In the genomic region with DNA sequence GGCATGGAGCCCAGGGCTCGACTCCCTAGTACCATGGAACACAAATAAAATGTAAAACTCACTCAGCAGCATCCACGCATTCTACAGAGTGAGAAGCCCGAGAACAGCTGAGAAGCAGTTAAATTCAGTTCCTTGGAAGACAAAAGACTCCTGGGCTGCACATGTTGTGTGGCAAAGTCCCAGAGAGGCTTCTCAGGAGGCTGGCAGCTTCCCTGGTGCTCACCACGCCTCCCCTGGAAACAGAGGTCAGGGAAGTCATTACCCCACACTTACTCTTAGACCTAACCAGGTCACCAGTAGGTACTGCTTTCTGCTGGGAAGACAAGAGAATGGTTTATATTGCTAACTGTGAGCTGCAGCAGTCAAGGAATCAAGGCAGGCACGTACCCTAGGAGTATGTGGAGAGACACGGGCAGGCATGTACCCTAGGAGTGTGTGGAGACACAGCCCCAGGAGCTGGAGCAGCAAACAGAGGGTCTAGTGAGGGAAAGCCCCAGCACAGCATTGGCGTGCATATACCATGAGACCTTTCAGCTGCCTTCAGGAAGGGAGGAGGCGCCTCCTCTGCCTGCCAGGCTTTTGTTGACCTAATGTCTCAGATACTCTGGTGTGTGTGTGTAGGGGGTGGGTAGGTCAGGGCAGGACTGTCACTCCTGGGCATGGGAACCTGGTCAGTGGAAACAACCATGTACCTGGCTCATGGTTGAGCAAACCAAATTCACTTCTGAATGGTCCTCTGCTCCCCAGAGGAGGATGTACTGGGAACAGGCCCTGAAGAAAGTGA, we compare ENCODE assay signal across 9 mouse cellular contexts. TPM values are rescaled to one million over a fixed set of nuclear protein-coding genes. Genes with fewer than 3 reads are reported as not detected.
DNase-seq lines count a peak whose midpoint lies in the region; ATAC-seq lines count a peak whose summit lies in the region.
"Had no signal": no experiment of that assay in that cellular context is flagged by ENCODE, and none has a peak within 500 bp of the region (broad histone marks: within the 10 kb centered on the region; RNA-seq: fewer than 3 reads in every experiment).

No protein-coding gene starts in this region.

- DNase-seq in heart, adult 11 months = no peak
- DNase-seq in brain, adult 2 months (ENCODE audit: low read depth, low spot score) = peak; percentile 45
- DNase-seq in midbrain, embryonic 14.5 days = no peak
- no peak for DNase-seq in adrenal gland, adult 2 months
- DNase-seq in thymus, postnatal 10 days (ENCODE audit: low spot score in 2 of 2) = no peak
- no peak for DNase-seq in cerebellum, postnatal 14 days
- DNase-seq: right cerebral cortex, adult 18-20 months had no signal

- no peaks in the 10 kb centered on the region for H3K27me3 ChIP-seq in heart, embryonic 15.5 days
- H3K27me3 ChIP-seq in kidney, embryonic 14.5 days (ENCODE audit: control insufficient read depth, insufficient read depth, low read length) = no peaks in the 10 kb centered on the region
- H3K27me3 ChIP-seq in midbrain, embryonic 14.5 days (ENCODE audit: control insufficient read depth, insufficient read depth, low read length) = no peaks in the 10 kb centered on the region

- no peak overlapping the region for H3K4me2 ChIP-seq in heart, embryonic 15.5 days
- H3K4me2 ChIP-seq in kidney, embryonic 14.5 days (replicated peaks; ENCODE audit: low read depth, low read length) = no peak overlapping the region
- H3K4me2 ChIP-seq in midbrain, embryonic 14.5 days (ENCODE audit: low read length) = no peak overlapping the region

- H3K9me3 ChIP-seq in heart, embryonic 15.5 days (replicated peaks) = no peaks in the 10 kb centered on the region
- H3K9me3 ChIP-seq in kidney, embryonic 14.5 days (ENCODE audit: control insufficient read depth, low read length) = no peaks in the 10 kb centered on the region
- H3K9me3 ChIP-seq in midbrain, embryonic 14.5 days (ENCODE audit: control insufficient read depth, low read length) = no peaks in the 10 kb centered on the region

- H3K36me3 ChIP-seq in heart, embryonic 15.5 days = no peaks in the 10 kb centered on the region
- H3K36me3 ChIP-seq in kidney, embryonic 14.5 days (ENCODE audit: control insufficient read depth, insufficient read depth, low read length) = no peaks in the 10 kb centered on the region; the same call in 1 of the 2 replicates
- peaks cover 19% of the 10 kb centered on the region for H3K36me3 ChIP-seq in midbrain, embryonic 14.5 days (ENCODE audit: control insufficient read depth, insufficient read depth, low read length)

- ATAC-seq in heart, embryonic 15.5 days (replicated peaks; ENCODE audit: insufficient number of reproducible peaks, insufficient read depth, low FRiP score, low read depth) = no peak
- no peak for ATAC-seq in kidney, embryonic 14.5 days (ENCODE audit: low FRiP score, low TSS enrichment)
- ATAC-seq in midbrain, embryonic 14.5 days (ENCODE audit: low FRiP score, low TSS enrichment) = no peak

- H3K4me3 ChIP-seq in heart, embryonic 15.5 days = no peak overlapping the region
- H3K4me3 ChIP-seq in kidney, embryonic 14.5 days (ENCODE audit: low read length) = no peak overlapping the region
- no peak overlapping the region for H3K4me3 ChIP-seq in midbrain, embryonic 14.5 days (replicated peaks; ENCODE audit: low read depth, low read length)

- 68% methylated on average over 8 of the region's 8 CpGs for WGBS in heart, embryonic 15.5 days
- 50% methylated on average over 8 of the region's 8 CpGs for WGBS in kidney, embryonic 14.5 days
- WGBS in midbrain, embryonic 14.5 days = 46% methylated on average over 8 of the region's 8 CpGs

- peak overlapping the region; percentile 38; the same call in 1 of the 2 replicates for H3K27ac ChIP-seq in heart, embryonic 15.5 days
- H3K27ac ChIP-seq in kidney, embryonic 14.5 days (ENCODE audit: low read depth, low read length) = no peak overlapping the region
- H3K27ac ChIP-seq in midbrain, embryonic 14.5 days (replicated peaks; ENCODE audit: low read depth, low read length) = peak overlapping the region; percentile 89

- no peak overlapping the region for H3K9ac ChIP-seq in heart, embryonic 15.5 days
- 0 out of 2 replicates have a peak overlapping the region, but pooled peaks have one; percentile 4 for H3K9ac ChIP-seq in kidney, embryonic 14.5 days (ENCODE audit: low read depth, low read length)
- H3K9ac ChIP-seq in midbrain, embryonic 14.5 days (replicated peaks; ENCODE audit: low read length) = no peak overlapping the region

- H3K4me1 ChIP-seq in heart, embryonic 15.5 days (replicated peaks) = peaks cover 75% of the 10 kb centered on the region
- peaks cover 34% of the 10 kb centered on the region for H3K4me1 ChIP-seq in kidney, embryonic 14.5 days (ENCODE audit: control insufficient read depth, insufficient read depth, low read length)
- H3K4me1 ChIP-seq in midbrain, embryonic 14.5 days (ENCODE audit: control insufficient read depth, insufficient read depth, low read length) = peaks cover 59% of the 10 kb centered on the region

RNA-seq across cellular contexts. Expression of a gene that starts 19.6 kb away (rescaled TPM):
- 12.9 and 18.8 TPM in 2 replicates for polyA plus RNA-seq in heart, embryonic 15.5 days (2015; fragmentation: Nextera tagmentation; extraction: Ambion mirVana)
- polyA plus RNA-seq in kidney, embryonic 14.5 days (2014; fragmentation: Nextera tagmentation; extraction: Ambion mirVana) = 5.5 and 6.2 TPM in 2 replicates
- 28.4 and 29.1 TPM in 2 replicates for polyA plus RNA-seq in midbrain, embryonic 14.5 days (2014; fragmentation: Nextera tagmentation; extraction: Ambion mirVana)
- total RNA-seq in adrenal gland, adult 2 months (2021) = 10 to 100 TPM in 1 of 2 experiments, 1 to 10 TPM in 1; 6.4 to 11.2 TPM
- polyA plus RNA-seq in adrenal gland, adult 2 months (2012; rRNA removed) = 12.2 and 15.4 TPM in 2 replicates

RNA-seq across cellular contexts. Expression of a gene that starts 45.9 kb away (rescaled TPM):
- polyA plus RNA-seq in heart, embryonic 15.5 days (2015; fragmentation: Nextera tagmentation; extraction: Ambion mirVana) = 9.2 and 11.1 TPM in 2 replicates
- 14.9 and 22.1 TPM in 2 replicates for polyA plus RNA-seq in kidney, embryonic 14.5 days (2014; fragmentation: Nextera tagmentation; extraction: Ambion mirVana)
- 10.6 and 11.4 TPM in 2 replicates for polyA plus RNA-seq in midbrain, embryonic 14.5 days (2014; fragmentation: Nextera tagmentation; extraction: Ambion mirVana)
- total RNA-seq in adrenal gland, adult 2 months (2021) = 10 to 100 TPM; 19.9 to 23.7 TPM
- polyA plus RNA-seq in adrenal gland, adult 2 months (2012; rRNA removed) = 11.7 and 15.5 TPM in 2 replicates

RNA-seq across cellular contexts. Expression of a gene that starts 55.6 kb away (rescaled TPM):
- polyA plus RNA-seq in heart, embryonic 15.5 days (2015; fragmentation: Nextera tagmentation; extraction: Ambion mirVana) = 3.0 and 3.7 TPM in 2 replicates
- 1.4 and 2.3 TPM in 2 replicates for polyA plus RNA-seq in kidney, embryonic 14.5 days (2014; fragmentation: Nextera tagmentation; extraction: Ambion mirVana)
- 22.3 and 38.0 TPM in 2 replicates for polyA plus RNA-seq in midbrain, embryonic 14.5 days (2014; fragmentation: Nextera tagmentation; extraction: Ambion mirVana)
- total RNA-seq in adrenal gland, adult 2 months (2021) = 1 to 10 TPM; 4.7 TPM
- polyA plus RNA-seq in adrenal gland, adult 2 months (2012; rRNA removed) = 2.8 and 2.9 TPM in 2 replicates
